Mouse (Mus musculus) CH12.LX (cell line): ENCODE data around the gene Hcn3. TPM values are rescaled to one million over a fixed set of nuclear protein-coding genes. Genes with fewer than 3 reads are reported as not detected.

ENCODE experiments used
- DNase-seq: peaks from one replicate; pipeline ENCODE4 v3.0.0-alpha.2; 2013; ENCODE audit errors: extremely low read depth
- H3K27ac ChIP-seq: 2 replicates; pipeline ENCODE4 v1.5.1; 2012; ENCODE audit warnings: low read depth, mild to moderate bottlenecking, control low read depth, moderate library complexity; ENCODE audit not compliant: insufficient read depth
- H3K27me3 ChIP-seq: replicated peaks from 2 replicates; pipeline ENCODE3; 2012; ENCODE audit warnings: inconsistent platforms
- H3K36me3 ChIP-seq, 2 experiments: replicated peaks in 1 of 2; 2 replicates each; pipeline versions ENCODE3 to v1.6.1; 2012; ENCODE audit warnings: inconsistent platforms in 1 of 2, low read length in 1 of 2, mild to moderate bottlenecking in 1 of 2, mixed read lengths in 1 of 2, moderate library complexity in 1 of 2; ENCODE audit not compliant: control insufficient read depth in 1 of 2, insufficient read depth in 1 of 2
- H3K4me1 ChIP-seq, 2 experiments: 2 replicates each; pipeline ENCODE4 v1.6.1; 2012; ENCODE audit warnings: inconsistent platforms in 1 of 2, moderate library complexity in 1 of 2; ENCODE audit not compliant: insufficient read depth in 2 of 2, control insufficient read depth in 1 of 2
- H3K4me2 ChIP-seq: 2 replicates; pipeline ENCODE4 v1.6.1; 2012; ENCODE audit warnings: low read depth, mild to moderate bottlenecking, control low read depth; ENCODE audit not compliant: poor library complexity, insufficient read depth, severe bottlenecking
- H3K4me3 ChIP-seq, 3 experiments: fragments of 150-350 bp in 1 of 3; sonication (generic) in 1 of 3; replicated peaks in 1 of 3; 2 replicates each; pipeline versions ENCODE3 to v1.5.1; 2011 to 2012; ENCODE audit warnings: low read depth in 2 of 3, low read length in 2 of 3, mild to moderate bottlenecking in 2 of 3, moderate library complexity in 2 of 3, control low read depth in 1 of 3, improper control_type of control experiment in 1 of 3, inconsistent platforms in 1 of 3, mixed read lengths in 1 of 3; ENCODE audit not compliant: poor library complexity in 1 of 3
- H3K79me2 ChIP-seq: replicated peaks from 2 replicates; pipeline ENCODE4 v1.6.1; 2012; ENCODE audit warnings: mild to moderate bottlenecking, moderate library complexity; ENCODE audit not compliant: control insufficient read depth, poor library complexity, insufficient read depth, severe bottlenecking; ENCODE audit errors: extremely low read depth
- H3K9ac ChIP-seq: 2 replicates; pipeline ENCODE4 v1.6.1; 2012; ENCODE audit warnings: low read depth, mild to moderate bottlenecking, control low read depth, moderate library complexity; ENCODE audit not compliant: insufficient read depth
- H3K9me3 ChIP-seq: replicated peaks from 2 replicates; pipeline ENCODE3; 2012; ENCODE audit warnings: low read length, inconsistent platforms, mixed read lengths
- BHLHE40 ChIP-seq: IDR thresholded peaks from 2 replicates; pipeline ENCODE4 v1.6.1; 2011; ENCODE audit warnings: mild to moderate bottlenecking, low read depth, low read length, improper control_type of control experiment
- CHD2 ChIP-seq: IDR thresholded peaks from 2 replicates; pipeline ENCODE4 v1.6.1; 2011; ENCODE audit warnings: low read length, improper control_type of control experiment
- E2F4 ChIP-seq: IDR thresholded peaks from 2 replicates; pipeline ENCODE4 v1.6.1; 2011; ENCODE audit warnings: low read depth, low read length, improper control_type of control experiment; ENCODE audit not compliant: insufficient replicate concordance
- HCFC1 ChIP-seq: IDR thresholded peaks from 2 replicates; pipeline ENCODE4 v1.6.1; 2012; ENCODE audit warnings: low read depth, mild to moderate bottlenecking, inconsistent platforms, low read length, improper control_type of control experiment
- IRF4 ChIP-seq: IDR thresholded peaks from 2 replicates; pipeline ENCODE4 v1.6.1; 2014; ENCODE audit warnings: low read depth, mild to moderate bottlenecking, inconsistent platforms, low read length, improper control_type of control experiment
- MAX ChIP-seq: IDR thresholded peaks from 2 replicates; pipeline ENCODE4 v1.6.1; 2011; ENCODE audit warnings: low read length, improper control_type of control experiment
- MAZ ChIP-seq: IDR thresholded peaks from 2 replicates; pipeline ENCODE4 v1.6.1; 2012; ENCODE audit warnings: low read depth, mild to moderate bottlenecking, inconsistent platforms, low read length, improper control_type of control experiment, moderate library complexity
- MXI1 ChIP-seq: IDR thresholded peaks from 2 replicates; pipeline ENCODE4 v1.6.1; 2011; ENCODE audit warnings: mild to moderate bottlenecking, low read depth, low read length, improper control_type of control experiment
- NRF1 ChIP-seq: IDR thresholded peaks from 2 replicates; pipeline ENCODE4 v1.6.1; 2014; ENCODE audit warnings: low read depth, mild to moderate bottlenecking, inconsistent platforms, low read length, improper control_type of control experiment, moderate library complexity
- POLR2A ChIP-seq: IDR thresholded peaks from 2 replicates; pipeline ENCODE4 v1.6.1; 2011; ENCODE audit warnings: low read depth, mild to moderate bottlenecking, improper control_type of control experiment, low read length
- RCOR1 ChIP-seq: conservative IDR thresholded peaks from 2 replicates; pipeline ENCODE4 v1.6.1; 2012; ENCODE audit warnings: low read depth, mild to moderate bottlenecking, inconsistent platforms, low read length, improper control_type of control experiment
- TBP ChIP-seq: conservative IDR thresholded peaks from 2 replicates; pipeline ENCODE4 v1.6.1; 2011; ENCODE audit warnings: low read depth, low read length, improper control_type of control experiment
- TCF12 ChIP-seq: IDR thresholded peaks from 2 replicates; pipeline ENCODE4 v1.6.1; 2014; ENCODE audit warnings: low read depth, mild to moderate bottlenecking, inconsistent platforms, low read length, improper control_type of control experiment
- USF1 ChIP-seq: IDR thresholded peaks from 2 replicates; pipeline ENCODE4 v1.6.1; 2014; ENCODE audit warnings: low read depth, mild to moderate bottlenecking, inconsistent platforms, low read length, improper control_type of control experiment
- USF2 ChIP-seq: conservative IDR thresholded peaks from 2 replicates; pipeline ENCODE4 v1.6.1; 2011; ENCODE audit warnings: low read depth, low read length, improper control_type of control experiment
- ZNF384 ChIP-seq: IDR thresholded peaks from 2 replicates; pipeline ENCODE4 v1.6.1; 2012; ENCODE audit warnings: low read depth, low read length, improper control_type of control experiment, inconsistent platforms
- dilution Hi-C: fragments of 300-500 bp; cut with MboI; formaldehyde crosslinking; loops from 2 replicates; pipeline ENCODE4 v1.14.3; 2020; ENCODE audit warnings: low sequenced_read_pairs; ENCODE audit not compliant: extremely low pct_unique_long_range_greater_than_20kb, extremely low pct_ligation_motif_present
- in situ Hi-C: fragments of 300-500 bp; cut with MboI; formaldehyde crosslinking; loops from 3 replicates; pipeline ENCODE4 v1.14.3; 2019; ENCODE audit warnings: low sequenced_read_pairs, low pct_ligation_motif_present, low pct_unique_long_range_greater_than_20kb, mixed read lengths
- polyA plus RNA-seq: library from polyadenylated mRNA; unstranded; fragments of >175 nt; gene quantifications from 2 replicates; pipeline ENCODE4 v1.2.1, GENCODE M21; 2012; ENCODE audit warnings: low read depth; ENCODE audit not compliant: insufficient read length
- total RNA-seq, 2 experiments: library from RNA; depleted of rRNA; stranded (reverse); fragments of 300-350 nt in 1 of 2; fragments of >200 nt in 1 of 2; gene quantifications; 2 replicates each; pipeline ENCODE4 v1.2.3; 2012 to 2014

The Hcn3 gene
- total and polyA plus RNA-seq, 3 experiments: 1.7 to 3.2 (median 2.0) TPM

GRCm38 (mm10) chr3:89177242-89178106, 17.5 kb upstream of the Hcn3 start, which contains the start of gene Scamp3:
Scamp3 (plus strand) TSS chr3:89177473.
- in situ Hi-C loops: no loop called here

GRCm38 (mm10) chr3:89176421-89176820, 16.4 kb upstream of the Hcn3 start:
- no peak for DNase-seq
- Histone ChIP-seq H3K27me3 (no peaks in the 10 kb centered on the region), H3K79me2 (no peaks in the 10 kb centered on the region), H3K9me3 (no peaks in the 10 kb centered on the region), H3K27ac (no peak overlapping the region), H3K36me3 (peaks cover 86 to 97% of the 10 kb centered on the region in 2 experiments), H3K4me1 (peaks cover 0 to 10% of the 10 kb centered on the region in 2 experiments; a peak in 2 of 4 replicates), H3K4me2 (no peak overlapping the region), H3K9ac (no peak overlapping the region), H3K4me3 (no peak overlapping the region)
- in situ Hi-C loops (no loop called here), dilution Hi-C loops (no loop called here)
- TF ChIP-seq IRF4 (no peak), TCF12 (no peak)

More at GRCm38 (mm10) chr3:89177242-89178106, 17.5 kb upstream of the Hcn3 start, which contains the start of gene Scamp3:
- H3K9me3 ChIP-seq: no peaks in the 10 kb centered on the region
- TF ChIP-seq E2F4 (no peak), MAZ (no peak), CHD2 (no peak), RCOR1 (no peak), TBP (no peak), HCFC1 (peak; percentile 76), NRF1 (peak; percentile 63), MAX (no peak), MXI1 (no peak), BHLHE40 (peak; percentile 89), POLR2A (0 out of 2 replicates have a peak, but pooled peaks have one; percentile 25), ZNF384 (peak; percentile 71), USF1 (peak; percentile 75), USF2 (peak; percentile 77)
- peak within 1 kb of the TSS in 2 of 3 experiments; percentile 32 to 50 for H3K4me3 ChIP-seq
- dilution Hi-C loops: no loop called here
- peaks cover 89 to 100% of the 10 kb centered on the region in 2 experiments for H3K36me3 ChIP-seq
- no peaks in the 10 kb centered on the region for H3K27me3 ChIP-seq
- H3K4me2 ChIP-seq: no peak within 1 kb of the TSS
- H3K79me2 ChIP-seq: no peaks in the 10 kb centered on the region
- DNase-seq: peak; percentile 79
- H3K4me1 ChIP-seq: peaks cover 0 to 10% of the 10 kb centered on the region in 2 experiments; a peak in 2 of 4 replicates
- H3K9ac ChIP-seq: no peak within 1 kb of the TSS
- no peak within 1 kb of the TSS for H3K27ac ChIP-seq
